Mouse (Mus musculus): ENCODE results near the gene Btnl6. TPM values are rescaled to one million over a fixed set of nuclear protein-coding genes. Genes with fewer than 3 reads are reported as not detected.
"Not testable (repeated sequence)": the region's sequence is repeated elsewhere in the genome, so short reads cannot be mapped to it uniquely, and the experiment has no call there.

The Btnl6 gene
- polyA plus RNA-seq, 1 experiment from 2014 or later = not detected

DNA sequence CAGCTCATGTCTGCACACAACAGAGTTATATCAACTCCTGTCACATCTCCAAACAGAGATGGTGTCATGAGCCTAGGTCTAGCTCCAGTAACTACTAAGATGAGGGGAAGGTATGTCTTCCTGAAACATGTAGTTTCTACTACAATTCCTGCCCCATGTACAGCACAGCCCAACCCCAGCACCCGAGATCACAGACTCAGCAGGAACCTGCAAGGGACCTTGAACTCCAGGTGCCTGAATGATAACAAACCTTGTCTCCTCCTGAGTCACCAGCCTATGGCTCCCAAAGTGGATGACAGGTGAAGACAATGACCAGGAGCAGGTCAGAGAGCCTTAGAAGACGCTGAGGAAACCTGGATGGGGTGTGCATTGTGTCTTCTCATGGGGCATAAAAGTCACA lies 32.7 kb upstream of the Btnl6 start:
- TF ChIP-seq CTCF (IDR thresholded peaks at IDR 0.05) = no peak
- no peak for ATAC-seq
- CTCF ChIA-PET = no interaction called here
- POLR2A ChIA-PET = no interaction called here
- peaks cover 10% of the 10 kb centered on the region for H3K27me3 ChIP-seq
- no peak for DNase-seq (ENCODE audit: low read depth, low spot score)
- in situ Hi-C loops (cut with MboI; ENCODE audit: low pct_unique_long_range_greater_than_20kb) = no loop called here

DNA sequence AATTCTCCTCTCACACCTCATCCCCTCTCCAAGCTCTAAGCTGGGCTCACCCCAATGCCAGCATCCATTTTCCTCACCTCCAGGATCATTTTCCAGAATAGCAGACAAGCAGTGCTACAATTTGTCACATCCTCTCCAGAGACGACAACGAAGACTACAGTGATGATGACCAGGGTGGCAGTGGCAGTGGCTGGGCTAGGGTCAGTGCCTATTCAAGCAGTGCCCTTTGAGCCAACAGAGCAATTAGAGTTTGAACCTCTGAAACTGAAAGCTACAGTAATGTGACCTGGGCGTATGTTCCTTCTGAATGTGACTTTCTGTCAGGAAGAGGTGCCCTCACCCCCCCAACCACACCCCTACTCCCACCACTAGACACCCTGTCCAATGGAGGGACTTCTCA lies 32.0 kb upstream of the Btnl6 start:
- in situ Hi-C loops (cut with MboI; ENCODE audit: low pct_unique_long_range_greater_than_20kb) = no loop called here
- POLR2A ChIA-PET = no interaction called here

DNA sequence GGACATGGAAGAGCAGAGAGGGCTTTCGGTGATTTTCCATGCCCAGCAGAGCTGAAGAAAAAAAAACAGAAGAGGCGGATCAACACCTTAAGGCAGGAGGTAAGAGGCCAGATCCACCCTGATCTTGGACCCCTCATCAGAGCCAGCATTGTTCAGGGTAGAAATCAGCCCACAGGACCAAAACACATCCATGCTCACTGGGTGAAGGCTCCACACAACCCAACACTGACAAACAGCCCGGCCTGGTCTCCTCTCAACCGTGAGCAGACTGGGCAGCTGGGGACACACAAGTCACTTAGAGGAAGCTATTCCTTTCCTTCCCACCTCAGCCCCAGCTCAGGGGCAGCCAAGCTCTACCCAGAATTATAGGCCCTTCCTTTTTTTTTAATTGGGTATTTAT lies 30.4 kb upstream of the Btnl6 start:
- ATAC-seq (no peak), DNase-seq (ENCODE audit: low read depth, low spot score) (no peak)
- in situ Hi-C loops (cut with MboI; ENCODE audit: low pct_unique_long_range_greater_than_20kb) = no loop called here
- POLR2A ChIA-PET = no interaction called here
- CTCF ChIA-PET = no interaction called here
- H3K27me3 ChIP-seq = peaks cover 10% of the 10 kb centered on the region
- TF ChIP-seq CTCF (IDR thresholded peaks at IDR 0.05) = no peak

More for the DNA sequence above, 32.0 kb upstream of the Btnl6 start:
- H3K27me3 ChIP-seq = peaks cover 10% of the 10 kb centered on the region
- no peak for TF ChIP-seq CTCF (IDR thresholded peaks at IDR 0.05)
- ATAC-seq = no peak
- CTCF ChIA-PET = no interaction called here
- DNase-seq (ENCODE audit: low read depth, low spot score) = no peak

DNA sequence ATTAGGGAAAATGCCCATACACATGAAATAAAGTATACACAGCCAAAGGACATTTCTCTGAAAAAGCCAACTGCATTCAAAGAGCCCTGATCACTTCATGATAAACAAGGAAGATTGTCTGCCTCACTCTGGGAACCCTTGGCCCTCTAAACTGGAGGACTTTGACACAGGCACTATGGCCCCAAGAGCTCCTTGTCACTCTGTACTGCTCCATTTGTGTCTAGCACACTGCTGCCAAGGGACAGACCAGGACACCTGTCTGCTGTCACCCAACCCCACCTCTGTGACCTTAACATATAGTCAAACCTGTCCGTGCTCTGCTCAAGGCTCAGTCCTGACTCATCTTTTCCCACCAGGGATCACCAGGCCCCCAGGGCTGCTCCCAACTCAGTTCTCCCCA lies 29.6 kb upstream of the Btnl6 start:
- ChIA-PET POLR2A (no interaction called here), CTCF (no interaction called here)
- ATAC-seq (no peak), DNase-seq (ENCODE audit: low read depth, low spot score) (no peak)
- peaks cover 8% of the 10 kb centered on the region for H3K27me3 ChIP-seq
- in situ Hi-C loops (cut with MboI; ENCODE audit: low pct_unique_long_range_greater_than_20kb) = no loop called here
- TF ChIP-seq CTCF (IDR thresholded peaks at IDR 0.05) = no peak

DNA sequence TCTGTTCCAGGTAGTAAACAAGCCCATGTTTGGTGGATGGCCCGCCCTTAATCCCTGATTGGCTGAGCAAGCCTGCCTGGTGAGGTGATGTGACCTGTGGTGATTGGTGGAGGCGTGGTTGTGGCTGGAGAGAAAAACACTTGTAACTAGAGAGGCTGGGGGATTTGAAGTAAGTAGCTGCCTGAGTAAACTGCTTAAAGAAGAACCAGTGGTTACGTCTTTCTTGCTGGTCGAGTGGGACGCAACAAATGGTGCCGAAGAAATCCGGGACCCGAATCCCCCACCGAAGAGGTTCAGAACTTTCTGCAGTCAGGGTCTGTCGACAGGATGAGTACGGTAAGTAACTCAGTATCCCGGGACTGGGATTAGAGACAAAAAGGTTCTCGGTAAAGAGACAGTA lies 26.4 kb upstream of the Btnl6 start:
- POLR2A ChIA-PET; H3K27me3 ChIP-seq; DNase-seq (ENCODE audit: low read depth, low spot score); ATAC-seq; CTCF ChIA-PET; in situ Hi-C loops (cut with MboI; ENCODE audit: low pct_unique_long_range_greater_than_20kb): not testable (repeated sequence)

DNA sequence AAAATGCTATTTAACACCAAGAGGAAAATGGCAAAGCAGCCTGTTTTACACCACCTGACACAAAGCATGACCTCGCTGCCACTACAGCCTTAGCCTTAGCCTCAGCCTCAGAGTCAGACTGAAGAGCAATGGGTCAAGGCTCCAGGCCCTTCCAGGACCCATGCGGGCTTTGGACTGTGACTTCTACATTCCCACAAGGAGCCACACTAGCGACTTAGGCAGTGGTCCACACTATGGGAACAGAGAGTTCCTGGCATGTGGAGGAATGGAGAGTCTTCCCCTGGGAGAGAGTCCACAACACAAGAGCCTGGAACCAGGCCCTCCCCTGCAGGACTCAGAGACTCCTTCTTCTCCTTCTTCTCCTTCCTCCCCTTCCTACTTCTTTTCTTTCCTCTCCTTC lies 15.5 kb upstream of the Btnl6 start:
- no peak for ATAC-seq
- H3K27me3 ChIP-seq = peaks cover 15% of the 10 kb centered on the region
- ChIA-PET POLR2A (no interaction called here), CTCF (no interaction called here)
- in situ Hi-C loops (cut with MboI; ENCODE audit: low pct_unique_long_range_greater_than_20kb) = no loop called here
- DNase-seq (ENCODE audit: low read depth, low spot score) = no peak
- no peak for TF ChIP-seq CTCF (IDR thresholded peaks at IDR 0.05)

DNA sequence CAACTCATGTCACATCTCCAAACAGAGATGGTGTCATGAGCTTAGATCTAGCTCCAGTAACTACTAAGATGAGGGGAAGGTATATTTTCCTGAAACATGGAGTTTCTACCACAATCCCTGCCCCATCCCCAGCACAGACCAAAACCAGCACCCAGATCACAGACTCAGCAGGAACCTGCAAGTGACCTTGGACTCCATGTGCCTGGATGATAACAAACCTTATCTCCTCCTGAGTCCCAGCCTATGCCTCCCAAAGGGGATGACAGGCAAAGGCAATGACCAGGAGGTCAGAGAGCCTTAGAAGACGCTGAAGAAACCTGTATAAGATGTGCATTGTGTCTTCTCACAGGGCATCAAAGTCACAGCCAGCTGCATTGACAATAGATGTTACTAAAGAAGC lies 1.8 kb upstream of the Btnl6 start:
- ATAC-seq = no peak
- POLR2A ChIA-PET = interaction anchor here (0.7 kb wide), 1 partner anchor 27 kb away, joined by 3 read pairs; no protein-coding TSS in a partner anchor
- no peak for DNase-seq (ENCODE audit: low read depth, low spot score)
- H3K27me3 ChIP-seq = peaks cover 7% of the 10 kb centered on the region
- in situ Hi-C loops (cut with MboI; ENCODE audit: low pct_unique_long_range_greater_than_20kb) = no loop called here
- CTCF ChIA-PET = interaction anchor here (0.9 kb wide), 1 partner anchor 12 kb away, joined by 3 read pairs; no protein-coding TSS in a partner anchor
- no peak for TF ChIP-seq CTCF (IDR thresholded peaks at IDR 0.05)

DNA sequence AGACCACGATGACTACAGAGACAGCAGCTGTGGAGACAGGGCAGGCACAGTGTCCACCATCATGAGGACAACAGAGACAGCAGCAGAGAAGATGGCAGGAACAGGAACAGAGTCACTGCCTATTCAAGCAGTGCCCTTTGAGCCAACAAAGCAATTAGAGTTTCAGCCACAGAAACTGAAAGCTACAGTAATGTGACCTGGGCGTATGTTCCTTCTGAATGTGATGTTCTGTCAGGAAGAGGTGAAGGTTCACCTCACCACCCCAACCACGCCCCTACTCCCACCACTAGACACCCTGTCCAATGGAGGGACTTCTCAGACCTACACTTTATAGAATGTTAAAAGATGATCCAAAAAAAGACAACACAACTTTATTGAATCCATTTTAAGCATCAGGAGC lies 1.4 kb upstream of the Btnl6 start:
- CTCF ChIA-PET; in situ Hi-C loops (cut with MboI; ENCODE audit: low pct_unique_long_range_greater_than_20kb); H3K27me3 ChIP-seq; POLR2A ChIA-PET; ATAC-seq; DNase-seq (ENCODE audit: low read depth, low spot score): not testable (repeated sequence)

DNA sequence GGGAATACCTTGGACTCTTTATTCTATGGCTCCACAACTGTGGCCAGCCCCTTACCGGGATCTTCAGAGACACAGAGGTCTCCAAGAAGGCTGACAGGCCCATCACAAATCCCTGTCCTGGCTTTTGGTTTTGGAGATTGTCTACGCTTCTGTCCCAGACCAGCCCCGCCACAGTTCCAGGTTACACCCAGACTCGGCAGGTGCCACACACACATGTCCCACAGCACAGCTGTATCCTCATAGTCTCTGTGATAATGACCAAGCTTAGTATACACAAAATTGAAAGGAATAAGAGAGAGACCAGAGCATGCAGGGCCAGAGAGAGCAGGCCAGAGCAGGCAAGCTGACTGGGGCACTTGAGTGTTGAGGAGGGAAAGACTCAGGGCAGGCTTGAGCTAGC lies 643 bp upstream of the Btnl6 start:
- in situ Hi-C loops (cut with MboI; ENCODE audit: low pct_unique_long_range_greater_than_20kb) = no loop called here
- TF ChIP-seq CTCF (IDR thresholded peaks at IDR 0.05) = no peak
- peaks cover 7% of the 10 kb centered on the region for H3K27me3 ChIP-seq
- DNase-seq (ENCODE audit: low read depth, low spot score) (no peak), ATAC-seq (no peak)
- CTCF ChIA-PET = no interaction called here
- POLR2A ChIA-PET = no interaction called here

DNA sequence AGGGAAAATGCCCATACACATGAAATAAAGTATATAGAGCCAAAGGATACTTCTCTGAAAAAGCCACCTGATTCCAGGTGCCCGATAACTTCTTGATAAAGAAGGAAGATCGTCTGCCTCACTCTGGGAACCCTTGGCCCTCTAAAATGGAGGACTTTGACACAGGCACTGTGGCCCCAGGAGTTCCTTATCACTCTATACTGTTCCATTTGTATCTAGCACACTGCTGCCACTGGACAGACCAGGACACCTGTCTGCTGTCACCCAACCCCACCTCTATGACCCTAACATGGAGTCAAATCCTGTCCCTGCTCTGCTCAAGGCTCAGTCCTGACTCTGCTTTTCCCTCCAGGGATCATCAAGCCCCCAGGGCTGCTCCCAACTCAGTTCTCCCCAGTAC lies 638 bp downstream of the Btnl6 start:
- TF ChIP-seq CTCF (IDR thresholded peaks at IDR 0.05) = no peak
- in situ Hi-C loops (cut with MboI; ENCODE audit: low pct_unique_long_range_greater_than_20kb) = no loop called here
- ChIA-PET CTCF (no interaction called here), POLR2A (no interaction called here)
- ATAC-seq (no peak), DNase-seq (ENCODE audit: low read depth, low spot score) (no peak)
- H3K27me3 ChIP-seq = peaks cover 7% of the 10 kb centered on the region

DNA sequence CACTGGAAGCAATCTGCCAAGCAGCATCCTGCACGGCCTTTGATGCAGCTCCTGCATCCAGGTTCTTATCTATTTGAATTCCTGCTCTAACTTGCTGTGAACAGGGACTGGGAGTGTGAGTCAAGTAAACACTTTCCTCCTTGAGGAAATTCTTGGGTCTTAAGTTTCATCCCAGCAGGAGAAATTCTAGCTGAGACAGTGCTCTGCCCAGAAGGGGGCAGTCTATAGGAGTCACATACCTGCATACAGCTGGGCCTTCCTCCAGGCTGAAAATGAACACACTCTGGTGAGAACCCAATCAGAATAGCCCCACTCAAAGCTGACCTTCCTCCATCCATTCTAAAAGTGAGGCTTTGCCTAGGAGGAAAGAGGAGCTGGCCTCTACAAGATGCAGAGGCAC lies 5.4 kb downstream of the Btnl6 start:
- DNase-seq (ENCODE audit: low read depth, low spot score); H3K27me3 ChIP-seq; POLR2A ChIA-PET; ATAC-seq; CTCF ChIA-PET; in situ Hi-C loops (cut with MboI; ENCODE audit: low pct_unique_long_range_greater_than_20kb): not testable (repeated sequence)
- peak; percentile 23 for TF ChIP-seq CTCF (IDR thresholded peaks at IDR 0.05)

DNA sequence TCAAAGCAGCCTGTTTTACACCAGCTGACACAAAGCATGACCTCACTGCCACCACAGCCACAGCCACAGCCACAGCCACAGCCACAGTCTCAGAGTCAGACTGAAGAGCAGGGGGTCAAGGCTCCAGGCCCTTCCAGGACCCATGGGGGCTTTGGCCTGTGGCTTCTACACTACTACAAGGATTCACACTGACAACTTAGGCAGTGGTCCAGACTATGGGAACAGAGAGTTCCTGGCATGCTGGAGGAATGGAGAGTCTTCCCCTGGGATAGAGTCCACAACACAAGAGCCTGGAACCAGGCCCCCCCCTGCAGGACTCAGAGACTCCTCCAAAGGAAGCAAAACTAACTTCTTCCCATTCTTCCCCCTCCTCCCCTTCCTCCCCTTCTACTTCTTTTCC lies 9.6 kb downstream of the Btnl6 start:
- ATAC-seq = no peak
- DNase-seq (ENCODE audit: low read depth, low spot score) = no peak
- ChIA-PET CTCF (no interaction called here), POLR2A (no interaction called here)
- no peak for TF ChIP-seq CTCF (IDR thresholded peaks at IDR 0.05)
- H3K27me3 ChIP-seq = no peaks in the 10 kb centered on the region
- in situ Hi-C loops (cut with MboI; ENCODE audit: low pct_unique_long_range_greater_than_20kb) = no loop called here

DNA sequence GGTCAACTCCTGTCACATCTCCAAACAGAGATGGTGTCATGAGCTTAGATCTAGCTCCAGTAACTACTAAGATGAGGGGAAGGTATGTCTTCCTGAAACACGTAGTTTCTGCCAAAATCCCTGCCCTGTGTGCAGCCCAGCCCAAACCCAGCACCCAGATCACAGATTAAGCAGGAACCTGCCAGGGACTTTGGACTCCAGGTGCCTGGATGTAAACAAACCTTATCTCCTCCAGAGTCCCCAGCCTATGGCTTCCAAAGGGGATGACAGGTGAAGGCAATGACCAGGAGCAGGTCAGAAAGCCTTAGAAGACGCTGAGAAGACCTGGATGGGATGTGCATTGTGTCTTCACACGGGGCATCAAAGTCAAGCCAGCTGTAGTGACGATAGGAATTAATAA lies 19.4 kb downstream of the Btnl6 start:
- POLR2A ChIA-PET; ATAC-seq; CTCF ChIA-PET; H3K27me3 ChIP-seq; DNase-seq (ENCODE audit: low read depth, low spot score); in situ Hi-C loops (cut with MboI; ENCODE audit: low pct_unique_long_range_greater_than_20kb): not testable (repeated sequence)

DNA sequence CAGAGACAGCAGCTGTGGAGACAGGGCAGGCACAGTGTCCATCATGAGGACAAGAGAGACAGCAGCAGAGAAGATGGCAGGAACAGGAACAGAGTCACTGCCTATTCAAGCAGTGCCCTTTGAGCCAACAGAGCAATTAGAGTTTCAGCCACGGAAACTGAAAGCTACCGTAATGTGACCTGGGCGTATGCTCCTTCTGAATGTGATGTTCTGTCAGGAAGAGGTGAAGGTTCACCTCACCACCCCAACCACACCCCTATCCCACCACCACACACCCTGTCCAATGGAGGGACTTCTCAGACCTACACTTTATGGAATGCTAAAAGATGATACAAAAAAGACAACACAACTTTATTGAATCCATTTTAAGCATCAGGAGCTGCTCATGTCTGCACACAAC lies 19.8 kb downstream of the Btnl6 start:
- POLR2A ChIA-PET; DNase-seq (ENCODE audit: low read depth, low spot score); CTCF ChIA-PET; ATAC-seq; in situ Hi-C loops (cut with MboI; ENCODE audit: low pct_unique_long_range_greater_than_20kb); H3K27me3 ChIP-seq: not testable (repeated sequence)
